Mouse (Mus musculus): Measurements from ENCODE around the gene Furin.

The Furin gene

GRCm38 (mm10) chr7:80405188-80405695 lies at the start of gene Furin:
Gene Furin, minus strand, starts transcription at chr7:80405436.
- no peak for DNase-seq (ENCODE audit: low spot score in 2 of 2)

GRCm38 (mm10) chr7:80454786-80455185 lies 49.5 kb upstream of the Furin start:
- no peak for DNase-seq (ENCODE audit: low spot score in 2 of 2)

GRCm38 (mm10) chr7:80453997-80454396 lies 48.8 kb upstream of the Furin start:
- DNase-seq (ENCODE audit: low spot score in 2 of 2) = no peak

- no peak for DNase-seq (ENCODE audit: low spot score in 2 of 2)
These were observed 47.9 kb upstream of the Furin start for GRCm38 (mm10) chr7:80453121-80453520.

GRCm38 (mm10) chr7:80452241-80452640 lies 47.0 kb upstream of the Furin start:
- no peak for DNase-seq (ENCODE audit: low spot score in 2 of 2)

- no peak for DNase-seq (ENCODE audit: low spot score in 2 of 2)
These were observed 46.5 kb upstream of the Furin start for GRCm38 (mm10) chr7:80451550-80452232.

- no peak for DNase-seq (ENCODE audit: low spot score in 2 of 2)
These were observed 45.1 kb upstream of the Furin start for GRCm38 (mm10) chr7:80450354-80450753.

GRCm38 (mm10) chr7:80449620-80450091 lies 44.4 kb upstream of the Furin start:
- no peak for DNase-seq (ENCODE audit: low spot score in 2 of 2)

GRCm38 (mm10) chr7:80447336-80447735 lies 42.1 kb upstream of the Furin start:
- no peak for DNase-seq (ENCODE audit: low spot score in 2 of 2)

GRCm38 (mm10) chr7:80446221-80446878 lies 41.1 kb upstream of the Furin start:
- DNase-seq (ENCODE audit: low spot score in 2 of 2) = no peak

GRCm38 (mm10) chr7:80445492-80445891 lies 40.3 kb upstream of the Furin start:
- no peak for DNase-seq (ENCODE audit: low spot score in 2 of 2)

- no peak for DNase-seq (ENCODE audit: low spot score in 2 of 2)
These were observed 39.4 kb upstream of the Furin start for GRCm38 (mm10) chr7:80444401-80445249.

GRCm38 (mm10) chr7:80443124-80443523 lies 37.9 kb upstream of the Furin start:
- DNase-seq (ENCODE audit: low spot score in 2 of 2) = no peak

GRCm38 (mm10) chr7:80441986-80442904 lies 37.0 kb upstream of the Furin start:
- DNase-seq (ENCODE audit: low spot score in 2 of 2) = no peak

GRCm38 (mm10) chr7:80440685-80441084 lies 35.4 kb upstream of the Furin start:
- no peak for DNase-seq (ENCODE audit: low spot score in 2 of 2)

GRCm38 (mm10) chr7:80439789-80440488 lies 34.7 kb upstream of the Furin start:
- peak in 1 of 2 experiments; percentile 16 for DNase-seq (ENCODE audit: low spot score in 2 of 2)

GRCm38 (mm10) chr7:80439032-80439760 lies 34.0 kb upstream of the Furin start:
- no peak for DNase-seq (ENCODE audit: low spot score in 2 of 2)

GRCm38 (mm10) chr7:80436571-80436970 lies 31.3 kb upstream of the Furin start:
- DNase-seq (ENCODE audit: low spot score in 2 of 2) = no peak

GRCm38 (mm10) chr7:80435594-80435993 lies 30.4 kb upstream of the Furin start:
- no peak for DNase-seq (ENCODE audit: low spot score in 2 of 2)

- no peak for DNase-seq (ENCODE audit: low spot score in 2 of 2)
These were observed 24.4 kb upstream of the Furin start for GRCm38 (mm10) chr7:80429661-80430060.

Measured in right cerebral cortex, adult 2 months (tissue).